Mouse (Mus musculus): ENCODE measurements at regions not wholly inside any gene's neighbourhood (a gene's known extent, or its start where the extent isn't known, plus 50 kb on each side); places are given as distances from the start of the nearest gene placed in this dataset.

GRCm38 (mm10) chr15:56518379-56518778, 959.0 kb downstream of the Slc22a22 start:
- H3K4me3 ChIP-seq (replicated peaks; ENCODE audit: low read length) = no peak overlapping the region
- no peaks in the 10 kb centered on the region for H3K27me3 ChIP-seq (ENCODE audit: insufficient read depth, low read length)
- peaks cover 8% of the 10 kb centered on the region for H3K9me3 ChIP-seq (ENCODE audit: low read length)
- no peak for TF ChIP-seq CTCF (conservative IDR thresholded peaks at IDR 0.05; ENCODE audit: low read length)
- TF ChIP-seq POU5F1 (IDR thresholded peaks at IDR 0.05; ENCODE audit: borderline replicate concordance, low read length) = no peak
- TF ChIP-seq NANOG (IDR thresholded peaks at IDR 0.05; ENCODE audit: borderline replicate concordance, low read length) = no peak
- no peaks in the 10 kb centered on the region for H3K4me1 ChIP-seq (replicated peaks; ENCODE audit: low read depth, low read length)
- no peaks in the 10 kb centered on the region for H3K36me3 ChIP-seq (ENCODE audit: insufficient read depth, low read length)

GRCm38 (mm10) chr15:56516095-56516494, 961.3 kb downstream of the Slc22a22 start:
- Histone ChIP-seq H3K4me3 (replicated peaks; ENCODE audit: low read length) (no peak overlapping the region), H3K36me3 (ENCODE audit: insufficient read depth, low read length) (no peaks in the 10 kb centered on the region), H3K27me3 (ENCODE audit: insufficient read depth, low read length) (no peaks in the 10 kb centered on the region), H3K4me1 (replicated peaks; ENCODE audit: low read depth, low read length) (no peaks in the 10 kb centered on the region), H3K9me3 (ENCODE audit: low read length) (peaks cover 8% of the 10 kb centered on the region)
- TF ChIP-seq CTCF (conservative IDR thresholded peaks at IDR 0.05; ENCODE audit: low read length) = no peak
- no peak for TF ChIP-seq POU5F1 (IDR thresholded peaks at IDR 0.05; ENCODE audit: borderline replicate concordance, low read length)
- no peak for TF ChIP-seq NANOG (IDR thresholded peaks at IDR 0.05; ENCODE audit: borderline replicate concordance, low read length)

GRCm38 (mm10) chr15:56498774-56499173, 978.7 kb downstream of the Slc22a22 start:
- Histone ChIP-seq H3K9me3 (ENCODE audit: low read length) (no peaks in the 10 kb centered on the region), H3K4me3 (replicated peaks; ENCODE audit: low read length) (no peak overlapping the region), H3K36me3 (ENCODE audit: insufficient read depth, low read length) (no peaks in the 10 kb centered on the region), H3K27me3 (ENCODE audit: insufficient read depth, low read length) (no peaks in the 10 kb centered on the region), H3K4me1 (replicated peaks; ENCODE audit: low read depth, low read length) (no peaks in the 10 kb centered on the region)
- TF ChIP-seq POU5F1 (IDR thresholded peaks at IDR 0.05; ENCODE audit: borderline replicate concordance, low read length) (no peak), NANOG (IDR thresholded peaks at IDR 0.05; ENCODE audit: borderline replicate concordance, low read length) (no peak), CTCF (conservative IDR thresholded peaks at IDR 0.05; ENCODE audit: low read length) (no peak)

GRCm38 (mm10) chr15:56497757-56498156, 979.7 kb downstream of the Slc22a22 start:
- H3K9me3 ChIP-seq (ENCODE audit: low read length) = no peaks in the 10 kb centered on the region
- no peaks in the 10 kb centered on the region for H3K27me3 ChIP-seq (ENCODE audit: insufficient read depth, low read length)
- H3K4me1 ChIP-seq (replicated peaks; ENCODE audit: low read depth, low read length) = no peaks in the 10 kb centered on the region
- TF ChIP-seq NANOG (IDR thresholded peaks at IDR 0.05; ENCODE audit: borderline replicate concordance, low read length) (no peak), CTCF (conservative IDR thresholded peaks at IDR 0.05; ENCODE audit: low read length) (no peak), POU5F1 (IDR thresholded peaks at IDR 0.05; ENCODE audit: borderline replicate concordance, low read length) (no peak)
- H3K36me3 ChIP-seq (ENCODE audit: insufficient read depth, low read length) = no peaks in the 10 kb centered on the region
- H3K4me3 ChIP-seq (replicated peaks; ENCODE audit: low read length) = no peak overlapping the region

GRCm38 (mm10) chr15:56496355-56496754, 981.1 kb downstream of the Slc22a22 start:
- Histone ChIP-seq H3K9me3 (ENCODE audit: low read length) (no peaks in the 10 kb centered on the region), H3K4me1 (replicated peaks; ENCODE audit: low read depth, low read length) (no peaks in the 10 kb centered on the region), H3K36me3 (ENCODE audit: insufficient read depth, low read length) (no peaks in the 10 kb centered on the region), H3K27me3 (ENCODE audit: insufficient read depth, low read length) (no peaks in the 10 kb centered on the region), H3K4me3 (replicated peaks; ENCODE audit: low read length) (no peak overlapping the region)
- TF ChIP-seq NANOG (IDR thresholded peaks at IDR 0.05; ENCODE audit: borderline replicate concordance, low read length) (no peak), POU5F1 (IDR thresholded peaks at IDR 0.05; ENCODE audit: borderline replicate concordance, low read length) (no peak), CTCF (conservative IDR thresholded peaks at IDR 0.05; ENCODE audit: low read length) (no peak)

GRCm38 (mm10) chr15:56485931-56486330, 991.5 kb downstream of the Slc22a22 start:
- TF ChIP-seq POU5F1 (IDR thresholded peaks at IDR 0.05; ENCODE audit: borderline replicate concordance, low read length) = no peak
- H3K27me3 ChIP-seq (ENCODE audit: insufficient read depth, low read length) = no peaks in the 10 kb centered on the region
- no peak overlapping the region for H3K4me3 ChIP-seq (replicated peaks; ENCODE audit: low read length)
- H3K36me3 ChIP-seq (ENCODE audit: insufficient read depth, low read length) = no peaks in the 10 kb centered on the region
- H3K9me3 ChIP-seq (ENCODE audit: low read length) = peaks cover 8% of the 10 kb centered on the region; the same call in 1 of the 2 replicates
- 0 out of 2 replicates have a peak, but pooled peaks cover 7% of the 10 kb centered on the region for H3K4me1 ChIP-seq (replicated peaks; ENCODE audit: low read depth, low read length)

- no peaks in the 10 kb centered on the region for H3K36me3 ChIP-seq (ENCODE audit: insufficient read depth, low read length)
- H3K4me1 ChIP-seq (replicated peaks; ENCODE audit: low read depth, low read length) = 0 out of 2 replicates have a peak, but pooled peaks cover 7% of the 10 kb centered on the region
- H3K4me3 ChIP-seq (replicated peaks; ENCODE audit: low read length) = no peak overlapping the region
- H3K9me3 ChIP-seq (ENCODE audit: low read length) = peaks cover 8% of the 10 kb centered on the region; the same call in 1 of the 2 replicates
- TF ChIP-seq POU5F1 (IDR thresholded peaks at IDR 0.05; ENCODE audit: borderline replicate concordance, low read length) = no peak
- TF ChIP-seq NANOG (IDR thresholded peaks at IDR 0.05; ENCODE audit: borderline replicate concordance, low read length) = no peak
- no peak for TF ChIP-seq CTCF (conservative IDR thresholded peaks at IDR 0.05; ENCODE audit: low read length)
- H3K27me3 ChIP-seq (ENCODE audit: insufficient read depth, low read length) = no peaks in the 10 kb centered on the region
Measured at GRCm38 (mm10) chr15:56484693-56485092, 992.7 kb downstream of the Slc22a22 start.

GRCm38 (mm10) chr15:56479682-56480081, 997.7 kb downstream of the Slc22a22 start:
- Histone ChIP-seq H3K27me3 (ENCODE audit: insufficient read depth, low read length) (no peaks in the 10 kb centered on the region), H3K4me3 (replicated peaks; ENCODE audit: low read length) (no peak overlapping the region), H3K36me3 (ENCODE audit: insufficient read depth, low read length) (no peaks in the 10 kb centered on the region), H3K9me3 (ENCODE audit: low read length) (no peaks in the 10 kb centered on the region), H3K4me1 (replicated peaks; ENCODE audit: low read depth, low read length) (no peaks in the 10 kb centered on the region)
- TF ChIP-seq CTCF (conservative IDR thresholded peaks at IDR 0.05; ENCODE audit: low read length) (no peak), NANOG (IDR thresholded peaks at IDR 0.05; ENCODE audit: borderline replicate concordance, low read length) (no peak), POU5F1 (IDR thresholded peaks at IDR 0.05; ENCODE audit: borderline replicate concordance, low read length) (no peak)

- H3K27me3 ChIP-seq (ENCODE audit: insufficient read depth, low read length) = no peaks in the 10 kb centered on the region
- H3K4me1 ChIP-seq (replicated peaks; ENCODE audit: low read depth, low read length) = no peaks in the 10 kb centered on the region
- H3K36me3 ChIP-seq (ENCODE audit: insufficient read depth, low read length) = no peaks in the 10 kb centered on the region
- H3K9me3 ChIP-seq (ENCODE audit: low read length) = no peaks in the 10 kb centered on the region
- no peak overlapping the region for H3K4me3 ChIP-seq (replicated peaks; ENCODE audit: low read length)
- TF ChIP-seq CTCF (conservative IDR thresholded peaks at IDR 0.05; ENCODE audit: low read length) = no peak
- TF ChIP-seq NANOG (IDR thresholded peaks at IDR 0.05; ENCODE audit: borderline replicate concordance, low read length) = no peak
- no peak for TF ChIP-seq POU5F1 (IDR thresholded peaks at IDR 0.05; ENCODE audit: borderline replicate concordance, low read length)
Measured at GRCm38 (mm10) chr15:56479015-56479414, 998.4 kb downstream of the Slc22a22 start.
